Mouse (Mus musculus): ENCODE data around the gene Foxred1.

Gene Foxred1

DNA sequence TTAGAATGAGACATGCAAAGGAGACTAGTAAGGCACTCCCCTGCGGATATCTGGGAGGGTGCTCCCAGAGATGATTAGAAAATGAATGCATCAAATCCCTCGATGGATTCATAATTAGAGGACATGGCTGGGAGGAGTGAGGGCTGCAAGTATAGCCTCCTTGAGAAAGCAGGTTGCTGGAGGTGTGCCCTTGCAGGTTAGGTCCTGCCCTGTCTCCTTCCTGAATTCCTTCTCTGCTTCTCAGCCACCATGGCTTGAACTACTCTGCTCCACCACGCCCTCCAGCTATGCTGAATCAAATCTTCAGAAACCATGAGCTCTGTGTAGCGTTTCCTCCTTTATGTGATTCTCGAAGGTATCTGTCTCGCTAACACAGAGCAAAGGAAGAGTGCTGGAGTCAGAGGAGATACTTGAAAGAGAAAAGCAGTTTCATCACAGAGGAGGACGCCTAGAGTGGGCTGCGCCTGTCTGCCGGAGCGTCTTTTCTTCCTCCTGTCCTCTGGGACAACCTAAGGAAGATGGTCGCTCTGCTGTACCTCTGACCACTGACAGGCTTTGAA lies 17.8 kb downstream of the Foxred1 start:
- 89% methylated on average over 11 of the region's 11 CpGs for WGBS

DNA sequence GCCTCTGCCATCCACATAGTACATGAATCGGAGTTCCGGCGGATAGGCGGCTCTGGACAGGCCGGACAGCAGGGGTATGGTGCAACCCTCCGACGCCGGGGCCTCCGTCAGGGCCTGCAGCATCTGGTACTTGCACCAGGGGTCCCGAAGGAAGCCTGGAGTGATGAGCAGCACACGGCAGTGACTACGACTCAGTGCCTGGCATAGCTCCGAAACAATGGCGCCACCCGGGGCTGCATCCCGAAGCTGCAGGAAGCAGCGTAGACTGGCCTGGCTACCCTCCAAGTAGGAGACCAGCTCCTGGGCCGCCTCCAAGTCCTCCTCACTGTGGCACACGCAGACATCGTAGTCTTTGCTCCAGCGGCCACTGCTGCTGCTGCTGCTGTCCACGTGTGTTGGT lies 22.2 kb downstream of the Foxred1 start:
- WGBS = 35% methylated on average over 22 of the region's 22 CpGs

DNA sequence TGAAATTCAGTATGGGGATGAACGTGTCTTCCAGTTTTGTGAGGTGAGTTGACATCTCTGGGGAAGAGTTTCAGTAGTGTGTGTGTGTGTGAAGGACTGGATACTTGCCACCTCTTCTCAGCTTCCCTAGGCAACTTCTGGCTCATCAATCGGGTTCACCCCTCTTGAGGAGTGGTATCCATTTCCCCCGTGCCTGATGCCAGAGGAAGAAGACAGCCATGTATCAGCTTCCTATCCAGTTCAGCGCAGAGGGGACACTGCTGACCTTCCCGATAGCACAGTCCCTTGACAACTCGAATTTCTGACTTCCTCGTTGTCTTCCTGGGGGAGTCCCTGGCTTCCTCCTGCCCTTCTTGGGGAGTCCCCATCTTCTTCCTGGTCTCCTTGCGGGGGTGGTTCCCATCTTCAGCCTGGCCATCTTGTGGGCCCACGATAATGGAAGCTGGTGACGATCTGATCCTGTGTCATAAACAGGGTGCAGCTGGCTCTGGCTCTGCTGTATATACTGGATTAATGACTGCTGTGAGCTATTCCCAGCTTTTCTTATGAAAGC lies 23.4 kb downstream of the Foxred1 start:
- 86% methylated on average over 10 of the region's 10 CpGs for WGBS

DNA sequence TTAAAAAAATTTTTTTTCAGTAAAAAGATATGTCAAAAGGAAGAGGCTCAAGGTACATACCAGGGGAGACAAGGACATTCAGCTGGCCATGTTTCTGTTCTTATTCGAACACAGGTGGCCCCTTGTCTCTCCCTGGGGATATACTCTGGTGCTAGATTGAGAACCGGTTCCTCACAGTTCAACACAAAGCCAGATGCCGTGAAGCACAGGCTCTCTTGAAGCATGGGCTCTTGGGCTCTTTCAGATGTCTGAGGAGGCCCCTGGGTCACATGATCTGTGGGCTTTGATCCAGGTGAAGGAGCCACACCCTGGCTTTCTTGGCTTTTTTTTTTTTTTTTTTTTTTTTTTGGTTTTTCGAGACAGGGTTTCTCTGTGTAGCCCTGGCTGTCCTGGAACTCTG lies 24.4 kb downstream of the Foxred1 start:
- WGBS = 80% methylated on average over 4 of the region's 4 CpGs

DNA sequence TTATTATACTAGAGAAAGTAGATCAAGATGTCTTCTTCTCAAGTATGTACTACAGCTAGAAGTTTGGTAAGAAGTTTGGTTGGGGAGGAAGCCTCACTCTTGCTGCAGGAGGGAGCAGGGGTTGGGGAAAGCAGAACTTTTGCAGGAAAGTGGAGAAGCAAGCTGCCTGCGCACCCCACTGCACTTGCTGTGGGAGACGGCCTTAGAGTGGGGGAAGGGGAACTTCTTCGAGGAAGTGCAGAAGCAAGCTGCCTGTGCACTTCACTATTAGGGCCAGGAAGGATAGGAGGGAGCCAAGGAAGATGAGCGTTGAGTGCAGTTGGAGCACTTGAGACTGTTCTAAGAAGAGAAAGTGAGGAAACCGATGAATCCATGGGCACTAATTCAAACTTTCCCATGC lies 27.5 kb downstream of the Foxred1 start:
- 79% methylated on average over 5 of the region's 5 CpGs for WGBS

- 69% methylated on average over 2 of the region's 2 CpGs for WGBS
Observed at GRCm38 (mm10) chr9:35182832-35183231, 28.0 kb downstream of the Foxred1 start.

GRCm38 (mm10) chr9:35176124-35176659 lies 34.7 kb downstream of the Foxred1 start:
- WGBS = 34% methylated on average over 14 of the region's 14 CpGs

- under 1% methylated on average over 38 of the region's 38 CpGs for WGBS
Observed at GRCm38 (mm10) chr9:35175251-35176123, 35.4 kb downstream of the Foxred1 start, which contains the start of gene Dcps. Dcps (minus strand) TSS chr9:35176061.

GRCm38 (mm10) chr9:35173331-35173730 lies 37.5 kb downstream of the Foxred1 start:
- 98% methylated on average over 1 of the region's 1 CpGs for WGBS

- 63% methylated on average over 7 of the region's 7 CpGs for WGBS
Observed at GRCm38 (mm10) chr9:35170071-35170470, 40.8 kb downstream of the Foxred1 start.

DNA sequence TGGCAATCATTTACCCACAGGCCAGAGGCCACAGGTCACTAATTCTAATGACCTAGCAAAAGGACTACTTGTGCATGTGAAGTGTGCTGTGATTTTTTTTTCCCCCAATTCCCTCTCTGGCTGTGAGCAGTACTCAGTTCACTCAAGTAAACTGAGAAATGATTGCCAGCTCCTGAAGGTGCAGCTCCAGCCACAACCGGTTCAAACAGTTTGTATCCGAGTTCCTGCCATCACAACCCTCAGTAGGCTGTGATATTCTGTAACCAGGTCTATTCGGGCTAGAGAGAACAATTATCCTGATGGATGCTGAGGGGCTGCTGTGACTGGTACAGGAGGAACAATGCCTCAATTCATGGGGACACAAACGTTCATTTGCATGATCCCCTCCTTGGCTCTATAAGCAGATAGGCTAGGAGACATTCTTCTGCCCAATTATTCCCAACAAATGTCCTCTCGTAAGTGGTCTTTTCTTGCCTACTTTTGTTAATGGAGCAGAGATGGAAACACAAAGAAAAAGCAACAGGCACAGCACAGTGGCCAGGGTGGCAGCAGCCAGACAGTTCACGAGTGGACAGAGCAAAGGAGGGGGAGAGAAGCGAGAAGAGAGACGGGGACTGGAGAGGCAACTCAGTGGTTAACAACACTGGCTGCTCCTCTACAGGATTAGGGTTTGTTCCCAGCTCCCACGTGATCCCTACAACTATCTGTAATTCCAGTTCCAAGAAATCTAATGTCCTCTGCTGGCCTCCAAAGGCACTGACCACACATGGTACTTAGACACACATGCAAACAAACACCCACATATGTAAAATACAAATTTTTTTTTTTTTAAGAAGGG lies 43.8 kb downstream of the Foxred1 start:
- WGBS = 54% methylated on average over 9 of the region's 9 CpGs

DNA sequence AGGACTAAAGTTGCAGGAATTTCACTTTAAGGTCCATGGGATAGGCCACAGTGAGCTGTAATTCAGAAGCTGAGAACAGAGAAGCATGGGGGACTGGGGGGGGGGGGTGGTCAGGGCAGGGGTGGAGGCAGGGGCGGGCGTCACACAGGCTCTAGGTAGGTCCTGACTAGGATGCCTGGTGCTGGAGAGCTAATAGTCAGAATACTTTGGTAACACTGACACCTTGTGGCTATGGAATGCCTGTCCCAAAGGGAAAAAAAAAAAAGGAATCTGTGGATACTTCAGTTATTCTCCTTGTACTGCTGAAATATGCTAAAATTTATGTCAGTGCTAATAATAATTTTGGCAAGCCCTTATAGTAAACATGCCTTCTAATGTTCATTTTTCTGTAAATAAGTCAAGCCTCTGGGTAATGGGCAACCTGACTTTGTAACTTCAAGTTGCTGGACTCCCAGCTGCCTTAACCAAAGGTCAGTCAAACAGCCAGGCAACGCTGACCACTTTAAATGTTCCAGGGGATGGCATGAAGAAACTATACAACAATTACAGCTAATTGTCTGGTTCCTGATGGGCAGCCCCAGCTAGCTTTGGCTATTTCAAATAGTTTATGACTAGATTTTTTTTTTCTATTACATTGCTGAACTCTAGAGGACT lies 44.6 kb downstream of the Foxred1 start:
- 14% methylated on average over 3 of the region's 3 CpGs for WGBS

GRCm38 (mm10) chr9:35164142-35164874 lies 46.5 kb downstream of the Foxred1 start:
- WGBS = 89% methylated on average over 5 of the region's 5 CpGs

- WGBS = 66% methylated on average over 11 of the region's 11 CpGs
Observed at GRCm38 (mm10) chr9:35163011-35163690, 47.7 kb downstream of the Foxred1 start.

DNA sequence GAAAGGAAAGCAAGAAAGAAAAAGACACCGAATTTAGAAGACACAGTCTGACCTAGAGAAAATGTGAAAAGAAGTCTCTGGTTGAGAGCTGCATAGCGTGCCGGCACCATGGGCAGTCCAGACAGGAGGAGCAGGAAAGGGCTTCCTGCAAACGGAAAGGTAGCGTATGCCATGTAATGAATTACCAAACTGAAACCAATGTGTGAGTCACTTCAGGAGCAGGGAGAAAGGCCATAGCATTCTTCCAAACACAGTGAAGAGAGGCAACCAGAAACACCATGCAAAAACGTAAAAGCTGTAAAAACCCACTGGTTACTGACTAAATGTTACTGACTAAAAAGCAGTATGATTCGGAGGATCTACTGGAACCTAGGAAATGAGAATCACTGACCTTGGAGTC lies 49.1 kb downstream of the Foxred1 start:
- 83% methylated on average over 7 of the region's 7 CpGs for WGBS

GRCm38 (mm10) chr9:35160662-35161061 lies 50.2 kb downstream of the Foxred1 start:
- WGBS = 83% methylated on average over 2 of the region's 2 CpGs

GRCm38 (mm10) chr9:35158477-35158876 lies 52.4 kb downstream of the Foxred1 start:
- 85% methylated on average over 3 of the region's 3 CpGs for WGBS

GRCm38 (mm10) chr9:35156862-35157261 lies 54.0 kb downstream of the Foxred1 start:
- WGBS = 91% methylated on average over 4 of the region's 4 CpGs

DNA sequence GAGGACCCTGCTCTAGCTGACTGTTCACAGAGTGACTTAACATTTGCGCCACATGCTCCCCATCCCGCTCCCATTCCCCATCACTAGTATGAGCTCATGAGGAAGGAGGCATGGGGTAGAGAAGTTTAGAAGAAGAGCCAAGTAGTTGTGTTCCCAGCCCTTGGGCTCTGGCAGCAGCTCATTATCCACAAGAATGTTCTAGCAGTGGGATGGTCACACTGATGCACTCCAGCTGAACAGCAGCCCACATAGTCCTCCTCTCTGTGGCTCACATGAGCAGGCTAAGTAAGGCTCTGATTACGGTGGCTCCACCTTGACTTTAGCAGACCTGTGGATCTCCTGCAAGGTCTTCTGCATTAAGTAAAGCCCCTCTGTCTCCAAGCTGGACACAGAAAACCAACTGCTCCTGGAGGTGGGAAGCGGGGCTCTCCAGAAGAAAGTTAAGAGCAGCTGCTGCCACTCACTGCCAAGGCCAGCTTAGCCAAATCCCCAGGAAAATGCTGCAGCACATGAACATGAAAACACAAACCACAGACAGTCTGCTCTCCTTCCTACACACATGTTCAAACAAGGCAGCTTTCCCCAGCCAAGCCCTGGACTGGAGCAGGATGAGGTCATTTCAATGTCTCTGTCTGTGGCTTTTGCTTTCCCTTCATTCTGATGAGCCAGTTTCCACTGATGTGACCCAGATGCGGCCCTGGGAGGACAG lies 54.7 kb downstream of the Foxred1 start:
- 74% methylated on average over 5 of the region's 5 CpGs for WGBS

Measured in cerebral cortex, adult 2 months (tissue).